Mouse (Mus musculus) E14TG2a.4 (cell line): ENCODE results near the gene Zdhhc15.

Experiments used
- CTCF ChIP-seq: conservative IDR thresholded peaks from 2 replicates; pipeline ENCODE4 v1.5.1; 2014; ENCODE audit warnings: low read length
- POU5F1 ChIP-seq: IDR thresholded peaks from 2 replicates; pipeline ENCODE4 v1.6.1; 2014; ENCODE audit warnings: low read length, borderline replicate concordance

DNA sequence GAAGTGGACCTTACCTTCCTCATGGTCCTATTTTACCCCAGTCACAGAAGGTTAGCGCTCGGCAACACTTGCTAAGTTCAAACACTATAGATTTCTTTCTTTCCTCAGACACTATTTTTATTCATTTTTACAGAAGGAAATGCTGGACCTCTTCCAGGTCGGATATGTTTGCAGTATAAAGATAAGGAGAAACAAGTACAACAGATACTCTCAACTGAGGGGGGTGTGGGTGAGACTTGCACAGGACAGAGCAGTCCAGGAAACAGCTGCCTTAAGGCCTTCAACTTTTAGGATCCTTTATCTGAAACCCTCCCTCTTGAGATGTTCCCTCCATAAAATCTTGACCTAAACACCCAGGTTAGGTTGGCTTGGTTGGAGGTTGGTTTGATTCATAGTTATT lies 103.4 kb downstream of the Zdhhc15 start:
- no peak for TF ChIP-seq CTCF
- TF ChIP-seq POU5F1: no peak
